Mouse (Mus musculus): ENCODE measurements around the gene Rhox7a.
"Not testable (repeated sequence)": the region's sequence is repeated elsewhere in the genome, so short reads cannot be mapped to it uniquely, and the experiment has no call there.

The Rhox7a gene

GRCm38 (mm10) chrX:37831386-37831785 is at the start of gene Rhox7a:
TSS of gene Rhox7a (plus strand) at chrX:37831686.
- not testable (repeated sequence) for DNase-seq

GRCm38 (mm10) chrX:37807286-37808080 is 24.0 kb upstream of the Rhox7a start:
- no peak for DNase-seq

GRCm38 (mm10) chrX:37809396-37809795 is 22.1 kb upstream of the Rhox7a start:
- DNase-seq = no peak

- peak; percentile 25 for DNase-seq
Observed at GRCm38 (mm10) chrX:37811179-37811578, 20.3 kb upstream of the Rhox7a start.

- DNase-seq = no peak
Observed at GRCm38 (mm10) chrX:37815665-37816064, 15.8 kb upstream of the Rhox7a start.

- DNase-seq = not testable (repeated sequence)
Observed at GRCm38 (mm10) chrX:37826610-37827009, 4.9 kb upstream of the Rhox7a start, which contains the start of gene Rhox6. TSS of gene Rhox6 (plus strand) at chrX:37826910.

- no peak for DNase-seq
Observed at GRCm38 (mm10) chrX:37871641-37872040, 40.2 kb downstream of the Rhox7a start.

- DNase-seq = no peak
Observed at GRCm38 (mm10) chrX:37878844-37879243, 47.4 kb downstream of the Rhox7a start, which contains the start of gene Rhox8. TSS of gene Rhox8 (minus strand) at chrX:37878944.
